Mouse (Mus musculus): ENCODE data around the gene Pten. TPM values are rescaled to one million over a fixed set of nuclear protein-coding genes. Genes with fewer than 3 reads are reported as not detected.
A peak's percentile ranks its signal among the peaks of the same experiment; 100 is the strongest.

Pten gene
- polyA plus RNA-seq, 1 experiment from 2014 or later = 10.8 TPM

DNA sequence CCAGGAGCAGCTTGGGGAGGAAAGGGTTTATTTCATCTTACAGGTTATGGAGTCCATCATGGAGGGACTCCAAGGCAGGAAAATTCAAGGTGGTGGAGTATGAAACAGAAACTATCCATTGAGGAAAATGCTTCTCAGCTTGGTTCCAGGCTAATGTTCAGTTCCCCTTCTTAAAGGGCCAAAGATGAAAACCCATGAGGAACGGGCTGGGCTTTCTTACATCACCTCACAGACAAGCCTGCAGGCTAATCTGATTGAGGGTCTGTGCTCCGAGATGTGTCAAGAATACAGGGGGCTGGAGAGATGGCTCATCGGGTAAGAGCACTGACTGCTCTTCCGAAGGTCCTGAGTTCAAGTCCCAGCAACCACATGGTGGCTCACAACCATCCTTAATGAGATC lies 27.5 kb upstream of the Pten start:
- Histone ChIP-seq H3K9ac (replicated peaks; ENCODE audit: low read depth) (no peak overlapping the region), H3K27ac (ENCODE audit: low read length) (no peak overlapping the region), H3K4me3 (ENCODE audit: low read depth, low read length) (no peak overlapping the region), H3K4me1 (ENCODE audit: insufficient read depth, low read depth, low read length) (no peaks in the 10 kb centered on the region), H3K27me3 (replicated peaks; ENCODE audit: insufficient read depth, low read length) (0 out of 2 replicates have a peak, but pooled peaks cover 5% of the 10 kb centered on the region), H3K4me2 (replicated peaks; ENCODE audit: low read depth, low read length) (no peak overlapping the region), H3K36me3 (ENCODE audit: insufficient read depth, low read length) (no peaks in the 10 kb centered on the region), H3K9me3 (ENCODE audit: low read length) (no peaks in the 10 kb centered on the region)
- TF ChIP-seq CTCF (IDR thresholded peaks at IDR 0.05) = no peak
- TF ChIP-seq EP300 (IDR thresholded peaks at IDR 0.05) = no peak
- 79% methylated on average over 4 of the region's 4 CpGs for WGBS
- DNase-seq (ENCODE audit: low spot score) (no peak), ATAC-seq (no peak)

DNA sequence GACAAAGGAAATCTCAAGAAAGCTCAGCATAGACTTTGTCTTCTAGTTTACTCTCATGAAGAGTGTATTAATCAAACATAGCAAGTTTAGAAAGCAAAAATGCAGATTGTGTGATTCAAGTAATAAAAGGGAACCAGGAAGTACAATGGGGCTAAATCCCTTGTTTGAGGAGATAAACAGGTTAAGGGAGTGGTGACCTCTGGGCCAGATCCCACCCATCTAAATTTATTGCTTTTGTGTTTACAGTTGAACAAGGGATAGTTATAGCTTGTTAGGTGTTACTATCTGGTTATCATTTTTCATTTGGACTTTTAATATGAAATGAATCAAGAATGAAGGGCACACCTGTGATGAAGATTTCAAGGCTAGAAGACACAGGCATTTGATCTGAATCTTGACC lies 24.4 kb upstream of the Pten start:
- Histone ChIP-seq H3K36me3 (ENCODE audit: insufficient read depth, low read length) (no peaks in the 10 kb centered on the region), H3K9me3 (ENCODE audit: low read length) (no peaks in the 10 kb centered on the region), H3K4me2 (replicated peaks; ENCODE audit: low read depth, low read length) (no peak overlapping the region), H3K4me3 (ENCODE audit: low read depth, low read length) (no peak overlapping the region), H3K27me3 (replicated peaks; ENCODE audit: insufficient read depth, low read length) (no peaks in the 10 kb centered on the region), H3K27ac (ENCODE audit: low read length) (no peak overlapping the region), H3K9ac (replicated peaks; ENCODE audit: low read depth) (no peak overlapping the region), H3K4me1 (ENCODE audit: insufficient read depth, low read depth, low read length) (no peaks in the 10 kb centered on the region)
- TF ChIP-seq CTCF (IDR thresholded peaks at IDR 0.05) = no peak
- TF ChIP-seq EP300 (IDR thresholded peaks at IDR 0.05) = no peak
- DNase-seq (ENCODE audit: low spot score) (no peak), ATAC-seq (no peak)

DNA sequence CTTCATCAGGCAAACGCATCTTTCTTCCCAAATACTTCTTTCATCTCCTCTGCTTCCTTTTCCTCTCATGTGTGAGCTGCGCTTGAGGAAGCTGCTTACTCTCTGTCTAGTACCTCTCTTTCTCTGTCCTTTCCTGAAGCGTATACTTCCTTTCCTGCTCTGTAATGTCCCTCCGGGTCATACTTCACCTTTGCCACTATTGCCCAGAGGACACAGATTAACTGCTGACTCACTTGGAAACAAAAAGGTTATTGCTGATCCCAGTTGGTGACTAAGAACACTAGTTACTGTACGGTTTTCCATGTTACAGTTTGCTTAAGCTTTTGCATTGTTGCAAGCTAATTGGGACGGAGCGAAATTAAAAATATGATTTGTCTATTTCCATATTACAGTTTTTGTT lies 19.5 kb upstream of the Pten start:
- H3K27ac ChIP-seq (ENCODE audit: low read length) = no peak overlapping the region
- TF ChIP-seq EP300 (IDR thresholded peaks at IDR 0.05) = no peak
- DNase-seq (ENCODE audit: low spot score) = no peak
- H3K4me3 ChIP-seq (ENCODE audit: low read depth, low read length) = no peak overlapping the region
- H3K9me3 ChIP-seq (ENCODE audit: low read length) = no peaks in the 10 kb centered on the region
- no peak overlapping the region for H3K9ac ChIP-seq (replicated peaks; ENCODE audit: low read depth)
- 67% methylated on average over 7 of the region's 7 CpGs for WGBS
- ATAC-seq = no peak
- no peaks in the 10 kb centered on the region for H3K27me3 ChIP-seq (replicated peaks; ENCODE audit: insufficient read depth, low read length)
- no peaks in the 10 kb centered on the region for H3K4me1 ChIP-seq (ENCODE audit: insufficient read depth, low read depth, low read length)
- H3K36me3 ChIP-seq (ENCODE audit: insufficient read depth, low read length) = no peaks in the 10 kb centered on the region
- no peak overlapping the region for H3K4me2 ChIP-seq (replicated peaks; ENCODE audit: low read depth, low read length)

DNA sequence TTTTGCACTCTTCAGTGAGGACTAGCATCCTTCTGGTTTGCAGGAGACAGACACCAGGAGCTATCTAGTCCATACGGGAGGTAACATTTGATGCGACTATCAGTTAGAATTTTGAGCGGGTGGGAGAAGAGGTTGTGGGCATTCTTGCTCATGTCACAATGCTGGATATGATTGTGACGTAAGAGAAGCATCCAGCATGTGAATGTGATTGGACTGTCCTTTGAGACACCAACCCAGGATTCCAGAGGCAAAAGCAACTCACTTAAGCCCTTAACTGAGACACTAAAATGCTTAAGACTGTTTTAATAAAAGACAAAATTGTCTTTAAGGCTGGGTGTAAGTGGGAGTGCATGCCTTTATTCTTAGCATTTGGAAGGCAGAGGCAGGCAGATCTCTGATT lies 17.6 kb upstream of the Pten start, which contains the start of gene Atad1:
Atad1 (minus strand) TSS at position 101 of the 400 bp plus-strand sequence.
- DNase-seq (ENCODE audit: low spot score) (no peak), ATAC-seq (no peak)
- Histone ChIP-seq H3K27ac (ENCODE audit: low read length) (no peak within 1 kb of the TSS), H3K36me3 (ENCODE audit: insufficient read depth, low read length) (no peaks in the 10 kb centered on the region), H3K9me3 (ENCODE audit: low read length) (no peaks in the 10 kb centered on the region), H3K27me3 (replicated peaks; ENCODE audit: insufficient read depth, low read length) (no peaks in the 10 kb centered on the region), H3K9ac (replicated peaks; ENCODE audit: low read depth) (no peak within 1 kb of the TSS), H3K4me1 (ENCODE audit: insufficient read depth, low read depth, low read length) (no peaks in the 10 kb centered on the region), H3K4me2 (replicated peaks; ENCODE audit: low read depth, low read length) (no peak within 1 kb of the TSS), H3K4me3 (ENCODE audit: low read depth, low read length) (no peak within 1 kb of the TSS)
- no peak for TF ChIP-seq CTCF (IDR thresholded peaks at IDR 0.05)
- no peak for TF ChIP-seq EP300 (IDR thresholded peaks at IDR 0.05)
- WGBS = 94% methylated on average over 4 of the region's 4 CpGs

DNA sequence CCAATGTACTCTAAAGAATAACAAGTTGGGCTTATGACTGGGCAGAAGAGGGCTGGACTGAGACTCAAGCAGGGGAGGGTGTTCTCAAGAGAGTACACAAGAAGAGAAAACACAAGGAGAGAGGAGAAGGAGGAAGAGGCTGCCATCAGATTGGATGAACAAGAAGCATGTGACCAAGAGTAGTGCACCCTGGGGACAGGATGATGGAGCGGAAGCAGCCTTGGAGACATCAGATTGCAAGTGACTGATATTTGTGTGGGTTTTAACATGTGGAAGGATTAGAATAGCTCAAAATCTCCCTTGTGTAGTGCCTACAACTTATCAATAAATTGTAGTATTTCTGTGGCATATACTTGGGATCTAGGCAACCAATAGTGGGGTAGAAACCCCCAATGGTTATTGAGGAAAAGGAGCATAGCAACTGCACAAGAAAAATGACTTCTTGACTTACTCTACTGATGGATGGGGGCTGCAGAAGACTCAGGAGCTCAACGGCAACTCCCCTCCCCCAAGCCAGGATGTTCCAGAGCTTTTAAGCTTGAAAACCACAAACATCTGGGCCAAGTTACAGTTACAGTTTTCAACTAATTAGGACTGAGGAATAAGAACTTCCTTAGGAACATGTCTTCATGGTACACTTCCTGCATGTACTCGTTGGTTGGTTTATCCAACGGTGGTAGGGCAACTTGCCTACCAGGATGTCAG lies 16.5 kb upstream of the Pten start:
- H3K4me3 ChIP-seq (ENCODE audit: low read depth, low read length) = no peak overlapping the region

DNA sequence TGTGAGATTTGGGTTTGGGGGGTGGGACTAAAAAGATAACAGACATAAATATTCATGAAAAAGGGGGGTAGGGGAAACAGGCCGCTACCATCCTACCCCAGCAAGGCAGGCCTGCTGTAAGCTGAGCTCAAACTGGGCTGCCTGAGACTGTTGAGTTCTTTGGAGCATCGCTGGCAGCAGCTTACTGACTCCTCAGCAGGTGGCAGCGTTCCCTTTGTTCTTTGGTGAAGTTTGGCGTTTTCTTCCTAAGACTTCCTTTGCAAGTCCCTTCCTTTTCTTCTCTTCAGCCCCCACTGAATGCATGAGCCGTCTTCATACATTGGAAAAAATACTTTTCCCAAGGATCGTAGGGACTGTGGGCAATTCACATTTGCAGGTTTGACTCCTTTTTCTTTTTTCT lies 7.9 kb upstream of the Pten start:
- no peak for TF ChIP-seq EP300 (IDR thresholded peaks at IDR 0.05)
- peak; percentile 67 for TF ChIP-seq CTCF (IDR thresholded peaks at IDR 0.05)
- H3K4me1 ChIP-seq (ENCODE audit: insufficient read depth, low read depth, low read length) = no peaks in the 10 kb centered on the region
- no peak overlapping the region for H3K4me3 ChIP-seq (ENCODE audit: low read depth, low read length)
- no peak overlapping the region for H3K9ac ChIP-seq (replicated peaks; ENCODE audit: low read depth)
- no peaks in the 10 kb centered on the region for H3K9me3 ChIP-seq (ENCODE audit: low read length)
- peak; percentile 63 for DNase-seq (ENCODE audit: low spot score)
- H3K27me3 ChIP-seq (replicated peaks; ENCODE audit: insufficient read depth, low read length) = no peaks in the 10 kb centered on the region
- H3K4me2 ChIP-seq (replicated peaks; ENCODE audit: low read depth, low read length) = no peak overlapping the region
- no peak for ATAC-seq
- H3K36me3 ChIP-seq (ENCODE audit: insufficient read depth, low read length) = no peaks in the 10 kb centered on the region
- 22% methylated on average over 6 of the region's 6 CpGs for WGBS
- no peak overlapping the region for H3K27ac ChIP-seq (ENCODE audit: low read length)

More for the DNA sequence above, 16.5 kb upstream of the Pten start:
- Histone ChIP-seq H3K27me3 (replicated peaks; ENCODE audit: insufficient read depth, low read length) (no peaks in the 10 kb centered on the region), H3K4me2 (replicated peaks; ENCODE audit: low read depth, low read length) (no peak overlapping the region), H3K9ac (replicated peaks; ENCODE audit: low read depth) (no peak overlapping the region), H3K27ac (ENCODE audit: low read length) (no peak overlapping the region), H3K4me1 (ENCODE audit: insufficient read depth, low read depth, low read length) (no peaks in the 10 kb centered on the region), H3K36me3 (ENCODE audit: insufficient read depth, low read length) (no peaks in the 10 kb centered on the region), H3K9me3 (ENCODE audit: low read length) (no peaks in the 10 kb centered on the region)
- no peak for ATAC-seq
- 77% methylated on average over 4 of the region's 4 CpGs for WGBS
- no peak for TF ChIP-seq CTCF (IDR thresholded peaks at IDR 0.05)
- no peak for DNase-seq (ENCODE audit: low spot score)

DNA sequence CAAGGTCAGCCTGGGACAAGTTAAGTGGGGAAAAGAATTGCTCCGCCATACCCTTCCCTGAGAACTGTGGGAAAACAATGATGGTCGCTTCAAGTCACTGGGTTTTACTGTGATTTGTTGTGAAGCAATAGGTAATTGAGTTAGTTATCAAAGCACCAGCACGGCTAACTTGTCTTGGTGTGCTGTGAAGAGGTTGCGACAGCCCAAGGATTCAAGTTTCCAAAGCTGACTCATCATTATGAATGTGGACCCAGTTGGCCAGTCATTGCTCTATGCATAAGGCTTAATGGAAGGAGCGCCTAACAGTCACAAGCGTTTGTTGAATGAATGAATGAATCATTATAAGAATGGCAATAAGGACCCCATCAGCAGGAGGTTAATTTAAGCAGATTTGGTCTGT lies 4.9 kb upstream of the Pten start:
- no peak overlapping the region for H3K4me3 ChIP-seq (ENCODE audit: low read depth, low read length)
- no peak overlapping the region for H3K4me2 ChIP-seq (replicated peaks; ENCODE audit: low read depth, low read length)
- H3K27me3 ChIP-seq (replicated peaks; ENCODE audit: insufficient read depth, low read length) = no peaks in the 10 kb centered on the region
- TF ChIP-seq EP300 (IDR thresholded peaks at IDR 0.05) (no peak), CTCF (IDR thresholded peaks at IDR 0.05) (no peak)
- H3K9me3 ChIP-seq (ENCODE audit: low read length) = no peaks in the 10 kb centered on the region
- ATAC-seq = no peak
- no peaks in the 10 kb centered on the region for H3K36me3 ChIP-seq (ENCODE audit: insufficient read depth, low read length)
- no peak overlapping the region for H3K9ac ChIP-seq (replicated peaks; ENCODE audit: low read depth)
- no peak for DNase-seq (ENCODE audit: low spot score)
- 90% methylated on average over 6 of the region's 6 CpGs for WGBS
- H3K27ac ChIP-seq (ENCODE audit: low read length) = no peak overlapping the region
- H3K4me1 ChIP-seq (ENCODE audit: insufficient read depth, low read depth, low read length) = no peaks in the 10 kb centered on the region
